Mouse (Mus musculus) midbrain, embryonic 15.5 days (tissue): ENCODE data around the gene Akt3. TPM values are rescaled to one million over a fixed set of nuclear protein-coding genes. Genes with fewer than 3 reads are reported as not detected.

ENCODE experiments used
- ATAC-seq: fragments of 200-750 bp; cut with Nextera tagmentation; replicated peaks from 2 replicates; pipeline ENCODE4 v1.8.0; 2017; ENCODE audit warnings: moderate TSS enrichment
- H3K27ac ChIP-seq: fragments of 300-500 bp; sonication (generic); 2 replicates; pipeline ENCODE4 v1.5.1; 2015; ENCODE audit warnings: mild to moderate bottlenecking, inconsistent platforms
- H3K27me3 ChIP-seq: fragments of 300-500 bp; sonication (generic); replicated peaks from 2 replicates; pipeline ENCODE4 v1.6.1; 2015; ENCODE audit warnings: inconsistent platforms
- H3K36me3 ChIP-seq: fragments of 300-500 bp; sonication (generic); replicated peaks from 2 replicates; pipeline ENCODE4 v1.6.1; 2015; ENCODE audit warnings: inconsistent platforms
- H3K4me1 ChIP-seq: fragments of 300-500 bp; sonication (generic); 2 replicates; pipeline ENCODE4 v1.6.1; 2015; ENCODE audit warnings: inconsistent platforms
- H3K4me2 ChIP-seq: fragments of 300-500 bp; sonication (generic); 2 replicates; pipeline ENCODE4 v1.6.1; 2015; ENCODE audit warnings: inconsistent platforms, mild to moderate bottlenecking, moderate library complexity
- H3K4me3 ChIP-seq: fragments of 300-500 bp; sonication (generic); 2 replicates; pipeline ENCODE4 v1.5.1; 2015; ENCODE audit warnings: mild to moderate bottlenecking, inconsistent platforms
- H3K9ac ChIP-seq: fragments of 300-500 bp; sonication (generic); 2 replicates; pipeline ENCODE4 v1.6.1; 2015; ENCODE audit warnings: mild to moderate bottlenecking, inconsistent platforms
- H3K9me3 ChIP-seq: fragments of 300-500 bp; sonication (generic); 2 replicates; pipeline ENCODE4 v1.6.1; 2016; ENCODE audit warnings: inconsistent platforms
- WGBS: fragments of 180-500 bp; shearing (Covaris S2); methylation state at CpG from one replicate; pipeline ENCODE4 v1.1.7; 2015; ENCODE audit warnings: mixed read lengths; 5-methylcytosine and 5-hydroxymethylcytosine counted together
- polyA plus RNA-seq: library from polyadenylated mRNA; unstranded; fragments of >200 nt; fragmentation: Nextera tagmentation; extraction: Ambion mirVana; gene quantifications from 2 replicates; pipeline ENCODE4 v1.2.1, GENCODE M21; 2015

Akt3 gene
- polyA plus RNA-seq, 1 experiment from 2014 or later: 22.4 TPM

- no peaks in the 10 kb centered on the region for H3K9me3 ChIP-seq
- H3K4me1 ChIP-seq: peaks cover 8% of the 10 kb centered on the region; the same call in 1 of the 2 replicates
- no peaks in the 10 kb centered on the region for H3K36me3 ChIP-seq
- ATAC-seq: peak; percentile 86
- no peak overlapping the region for H3K9ac ChIP-seq
- H3K27me3 ChIP-seq: no peaks in the 10 kb centered on the region
- no peak overlapping the region for H3K27ac ChIP-seq
- no peak overlapping the region for H3K4me3 ChIP-seq
- no peak overlapping the region for H3K4me2 ChIP-seq
Measured at GRCm38 (mm10) chr1:177175436-177175835, 82.6 kb downstream of the Akt3 start.

GRCm38 (mm10) chr1:177171300-177171699, 86.7 kb downstream of the Akt3 start:
- Histone ChIP-seq H3K4me2 (no peak overlapping the region), H3K27me3 (no peaks in the 10 kb centered on the region), H3K9me3 (no peaks in the 10 kb centered on the region), H3K4me1 (peaks cover 8% of the 10 kb centered on the region; the same call in 1 of the 2 replicates), H3K27ac (no peak overlapping the region), H3K36me3 (no peaks in the 10 kb centered on the region), H3K9ac (no peak overlapping the region), H3K4me3 (no peak overlapping the region)
- ATAC-seq: no peak

DNA sequence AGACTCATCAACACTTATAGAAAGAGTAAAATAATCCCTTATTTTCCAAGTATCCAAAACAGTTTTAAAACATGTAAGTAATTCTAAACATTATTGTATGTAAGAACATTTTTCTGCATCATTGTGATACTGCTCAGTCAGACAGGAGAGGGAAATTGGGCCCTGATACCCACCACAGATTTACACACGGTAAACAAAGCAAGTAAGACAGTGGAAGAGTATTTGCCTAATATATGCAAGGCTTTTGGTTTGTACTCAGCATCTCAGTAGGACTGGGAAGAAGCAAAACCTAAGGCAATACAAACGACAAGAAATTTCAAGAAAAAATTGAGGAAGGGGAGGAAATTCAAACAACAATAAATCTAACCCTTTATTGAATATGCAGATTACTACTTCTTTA, 92.2 kb downstream of the Akt3 start:
- H3K36me3 ChIP-seq: no peaks in the 10 kb centered on the region
- 23% methylated on average over 2 of the region's 2 CpGs for WGBS
- no peak for ATAC-seq
- no peak overlapping the region for H3K27ac ChIP-seq
- no peak overlapping the region for H3K4me2 ChIP-seq
- H3K4me3 ChIP-seq: no peak overlapping the region
- H3K27me3 ChIP-seq: no peaks in the 10 kb centered on the region
- no peaks in the 10 kb centered on the region for H3K9me3 ChIP-seq
- H3K4me1 ChIP-seq: no peaks in the 10 kb centered on the region
- H3K9ac ChIP-seq: no peak overlapping the region

DNA sequence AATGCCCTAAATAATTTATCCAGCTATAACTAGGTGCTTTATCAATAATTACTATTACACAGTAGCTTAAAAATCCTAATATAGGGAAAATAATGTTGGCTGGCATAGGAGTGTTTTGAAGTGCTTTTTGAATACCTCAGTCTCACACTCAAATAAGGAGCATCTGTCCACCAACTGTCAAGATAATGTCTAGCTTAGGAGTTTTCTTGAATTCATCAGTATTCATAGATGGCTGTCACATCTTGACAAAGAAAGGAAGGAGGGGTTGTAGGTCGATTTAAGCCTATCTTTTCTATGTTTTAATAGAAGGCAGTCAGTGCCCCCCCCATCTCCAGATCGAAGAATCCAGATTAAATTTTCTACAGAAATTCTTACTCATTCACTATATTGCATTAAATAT, 92.7 kb downstream of the Akt3 start:
- no peaks in the 10 kb centered on the region for H3K9me3 ChIP-seq
- ATAC-seq: no peak
- H3K9ac ChIP-seq: no peak overlapping the region
- 41% methylated on average over 2 of the region's 2 CpGs for WGBS
- no peak overlapping the region for H3K27ac ChIP-seq
- no peak overlapping the region for H3K4me2 ChIP-seq
- no peaks in the 10 kb centered on the region for H3K27me3 ChIP-seq
- H3K36me3 ChIP-seq: no peaks in the 10 kb centered on the region
- H3K4me3 ChIP-seq: no peak overlapping the region
- no peaks in the 10 kb centered on the region for H3K4me1 ChIP-seq

- peak; percentile 80 for ATAC-seq
- H3K9me3 ChIP-seq: no peaks in the 10 kb centered on the region
- H3K4me2 ChIP-seq: peak overlapping the region; percentile 45
- H3K27ac ChIP-seq: peak overlapping the region; percentile 74
- 7% methylated on average over 11 of the region's 11 CpGs for WGBS
- peak overlapping the region; percentile 2 for H3K9ac ChIP-seq
- H3K27me3 ChIP-seq: no peaks in the 10 kb centered on the region
- peaks cover 14% of the 10 kb centered on the region for H3K4me1 ChIP-seq
- peak overlapping the region; percentile 27 for H3K4me3 ChIP-seq
- no peaks in the 10 kb centered on the region for H3K36me3 ChIP-seq
Measured at GRCm38 (mm10) chr1:177150344-177151021, 107.5 kb downstream of the Akt3 start.

DNA sequence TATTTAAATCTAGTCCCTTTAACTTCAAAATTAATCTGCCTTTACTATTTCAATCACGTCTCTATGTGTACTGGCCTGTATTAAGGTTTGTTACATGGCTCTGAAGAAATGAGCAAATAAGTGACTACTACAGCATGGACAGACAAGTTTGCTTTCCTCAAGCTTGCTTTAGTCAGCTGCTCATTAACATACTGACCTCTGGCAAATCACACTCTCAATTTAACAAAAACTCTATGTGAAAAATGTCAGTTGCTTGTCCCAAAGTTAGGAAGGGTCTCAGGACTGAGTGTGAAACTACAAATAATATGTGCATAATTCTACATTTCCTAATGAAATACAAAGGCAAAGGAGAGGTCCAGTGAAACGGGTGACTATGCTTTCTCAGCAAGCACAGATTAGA, 109.3 kb downstream of the Akt3 start:
- H3K27ac ChIP-seq: no peak overlapping the region
- ATAC-seq: no peak
- 16% methylated on average over 2 of the region's 2 CpGs for WGBS
- peaks cover 14% of the 10 kb centered on the region for H3K4me1 ChIP-seq
- H3K9ac ChIP-seq: no peak overlapping the region
- H3K9me3 ChIP-seq: no peaks in the 10 kb centered on the region
- H3K4me3 ChIP-seq: no peak overlapping the region
- H3K4me2 ChIP-seq: no peak overlapping the region
- H3K36me3 ChIP-seq: no peaks in the 10 kb centered on the region
- H3K27me3 ChIP-seq: no peaks in the 10 kb centered on the region

DNA sequence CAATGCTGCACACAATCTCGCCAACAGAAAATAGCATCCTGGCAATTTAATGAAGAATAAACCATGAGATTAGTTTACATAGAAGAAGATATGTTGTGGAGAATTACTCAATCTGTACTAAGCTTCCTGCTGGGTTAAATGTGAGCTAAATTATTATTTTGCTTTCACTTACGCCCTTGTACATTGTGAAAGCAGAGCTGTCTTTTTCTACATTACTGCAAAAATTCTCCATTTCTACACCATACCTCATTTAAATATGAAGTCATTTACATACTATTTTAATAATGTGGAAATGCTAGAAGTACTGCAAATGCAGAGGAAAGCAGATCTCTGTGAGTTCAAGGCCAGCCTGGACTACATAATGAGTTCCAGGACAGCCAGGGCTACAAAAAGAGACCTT, 116.5 kb downstream of the Akt3 start:
- ATAC-seq: no peak
- H3K36me3 ChIP-seq: no peaks in the 10 kb centered on the region

GRCm38 (mm10) chr1:177139652-177140051, 118.4 kb downstream of the Akt3 start:
- WGBS: 79% methylated on average over 6 of the region's 6 CpGs
- H3K36me3 ChIP-seq: no peaks in the 10 kb centered on the region
- no peaks in the 10 kb centered on the region for H3K9me3 ChIP-seq
- H3K9ac ChIP-seq: no peak overlapping the region
- no peaks in the 10 kb centered on the region for H3K27me3 ChIP-seq
- H3K4me3 ChIP-seq: no peak overlapping the region
- no peak overlapping the region for H3K4me2 ChIP-seq
- H3K4me1 ChIP-seq: no peaks in the 10 kb centered on the region
- no peak overlapping the region for H3K27ac ChIP-seq
- no peak for ATAC-seq

More for the DNA sequence above, 116.5 kb downstream of the Akt3 start:
- H3K4me1 ChIP-seq: no peaks in the 10 kb centered on the region
- H3K27me3 ChIP-seq: no peaks in the 10 kb centered on the region
- H3K4me3 ChIP-seq: no peak overlapping the region
- H3K27ac ChIP-seq: no peak overlapping the region
- no peak overlapping the region for H3K9ac ChIP-seq
- H3K4me2 ChIP-seq: no peak overlapping the region
- H3K9me3 ChIP-seq: no peaks in the 10 kb centered on the region
- WGBS: 90% methylated on average over 2 of the region's 2 CpGs

DNA sequence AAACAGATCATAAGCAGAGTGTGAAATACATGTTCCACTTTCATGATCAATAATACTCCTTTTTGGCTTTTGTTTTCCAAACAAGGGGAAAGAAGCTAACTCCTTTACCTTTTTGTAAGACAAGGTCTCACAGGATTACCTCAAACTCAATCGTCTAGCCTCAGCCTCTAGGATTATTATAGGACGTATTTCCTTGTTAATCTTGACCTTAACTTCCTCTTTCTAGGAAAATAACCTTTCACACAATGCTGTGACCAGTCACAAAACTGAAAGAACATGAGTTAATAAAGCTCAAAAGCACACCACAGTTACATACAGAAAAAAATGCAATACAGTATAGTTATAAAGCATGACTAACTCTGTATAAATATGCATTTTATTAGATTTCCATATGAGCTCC, 126.5 kb downstream of the Akt3 start:
- Histone ChIP-seq H3K27me3 (no peaks in the 10 kb centered on the region), H3K4me2 (no peak overlapping the region), H3K9ac (no peak overlapping the region), H3K4me1 (no peaks in the 10 kb centered on the region), H3K27ac (no peak overlapping the region), H3K36me3 (no peaks in the 10 kb centered on the region), H3K4me3 (no peak overlapping the region), H3K9me3 (no peaks in the 10 kb centered on the region)
- no peak for ATAC-seq
- WGBS: 74% methylated on average over 2 of the region's 2 CpGs

- no peaks in the 10 kb centered on the region for H3K4me1 ChIP-seq
- H3K9ac ChIP-seq: no peak overlapping the region
- peak overlapping the region; percentile 26; the same call in 1 of the 2 replicates for H3K27ac ChIP-seq
- WGBS: 74% methylated on average over 8 of the region's 8 CpGs
- H3K4me3 ChIP-seq: no peak overlapping the region
- no peaks in the 10 kb centered on the region for H3K27me3 ChIP-seq
- H3K9me3 ChIP-seq: no peaks in the 10 kb centered on the region
- no peaks in the 10 kb centered on the region for H3K36me3 ChIP-seq
- ATAC-seq: no peak
- H3K4me2 ChIP-seq: no peak overlapping the region
Measured at GRCm38 (mm10) chr1:177126674-177127073, 131.3 kb downstream of the Akt3 start.

DNA sequence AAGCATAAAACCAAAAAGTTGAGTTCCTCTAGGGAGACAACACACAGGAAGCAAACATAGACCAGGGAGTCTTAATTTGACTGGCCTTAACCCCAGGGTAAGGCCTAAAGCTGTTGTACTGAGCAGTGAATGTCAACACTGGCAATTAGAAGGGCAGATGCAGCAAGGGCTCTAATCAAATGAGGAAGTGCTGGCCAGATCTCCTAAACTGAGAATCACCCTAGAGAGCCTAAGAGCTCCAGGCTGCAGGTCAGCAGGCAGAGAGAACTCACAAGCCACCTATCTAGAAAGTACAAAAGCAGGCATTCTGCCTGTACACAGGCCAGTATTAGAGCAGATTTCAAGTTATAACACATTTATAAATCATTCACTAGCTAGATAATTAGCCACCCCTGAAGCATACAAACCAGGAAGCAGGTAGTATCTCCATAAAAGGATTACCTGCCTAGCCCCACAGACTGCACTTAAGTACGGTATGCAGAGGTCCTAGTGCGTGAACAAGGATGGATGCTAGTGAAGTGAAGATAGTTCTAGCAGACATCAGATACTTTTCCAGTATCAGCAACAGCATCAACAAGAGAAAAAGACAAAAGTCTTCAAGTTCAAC, 147.2 kb downstream of the Akt3 start:
- Histone ChIP-seq H3K4me2 (no peak overlapping the region), H3K9me3 (no peaks in the 10 kb centered on the region), H3K36me3 (no peaks in the 10 kb centered on the region), H3K4me3 (no peak overlapping the region), H3K9ac (no peak overlapping the region), H3K27ac (no peak overlapping the region), H3K4me1 (no peaks in the 10 kb centered on the region), H3K27me3 (no peaks in the 10 kb centered on the region)
- 92% methylated on average over 2 of the region's 2 CpGs for WGBS
- ATAC-seq: no peak

DNA sequence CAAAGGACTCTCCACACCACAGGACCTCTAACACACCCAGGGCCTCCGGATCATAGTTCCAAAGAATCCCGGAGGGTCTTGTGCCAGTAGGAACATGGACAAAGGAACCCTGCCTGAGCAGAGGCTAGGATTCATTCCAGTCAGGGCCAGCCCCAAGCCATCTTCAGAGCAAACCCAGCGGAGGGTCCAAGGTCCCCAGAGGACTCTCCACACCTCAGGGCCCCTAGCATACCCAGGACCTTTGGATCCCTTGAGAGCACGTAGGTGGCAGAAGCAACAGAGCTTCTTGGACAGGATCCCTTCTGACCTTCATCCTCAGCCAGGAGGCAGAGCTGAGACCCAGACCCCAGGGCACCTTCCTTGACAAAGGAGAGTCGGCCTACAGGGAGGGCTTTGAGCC, 167.5 kb downstream of the Akt3 start:
- H3K9me3 ChIP-seq: no peaks in the 10 kb centered on the region
- no peak overlapping the region for H3K9ac ChIP-seq
- 92% methylated on average over 5 of the region's 5 CpGs for WGBS
- no peak overlapping the region for H3K4me2 ChIP-seq
- H3K27ac ChIP-seq: no peak overlapping the region
- no peak for ATAC-seq
- no peak overlapping the region for H3K4me3 ChIP-seq
- no peaks in the 10 kb centered on the region for H3K36me3 ChIP-seq
- no peaks in the 10 kb centered on the region for H3K27me3 ChIP-seq
- no peaks in the 10 kb centered on the region for H3K4me1 ChIP-seq

GRCm38 (mm10) chr1:177089515-177089914, 168.5 kb downstream of the Akt3 start:
- Histone ChIP-seq H3K36me3 (no peaks in the 10 kb centered on the region), H3K9ac (no peak overlapping the region), H3K27ac (no peak overlapping the region), H3K4me2 (no peak overlapping the region), H3K4me3 (no peak overlapping the region), H3K27me3 (no peaks in the 10 kb centered on the region), H3K4me1 (no peaks in the 10 kb centered on the region), H3K9me3 (no peaks in the 10 kb centered on the region)
- ATAC-seq: no peak
- WGBS: 41% methylated on average over 3 of the region's 3 CpGs
